Mouse (Mus musculus) limb, embryonic 14.5 days (tissue): Measurements from ENCODE around the gene Scyl3. TPM values are rescaled to one million over a fixed set of nuclear protein-coding genes. Genes with fewer than 3 reads are reported as not detected.

Experiments
- ATAC-seq: fragments of 200-750 bp; cut with Nextera tagmentation; 2 replicates; pipeline ENCODE4 v1.8.0; 2017; ENCODE audit warnings: low read depth, moderate number of reproducible peaks, moderate TSS enrichment; ENCODE audit not compliant: low FRiP score
- DNase-seq: peaks from one replicate; pipeline ENCODE4 v3.0.0-alpha.2; 2015; ENCODE audit warnings: low spot score
- H3K27ac ChIP-seq: fragments of 300-500 bp; sonication (generic); replicated peaks from 2 replicates; pipeline ENCODE4 v1.5.1; 2014; ENCODE audit warnings: low read depth, mild to moderate bottlenecking, low read length, moderate library complexity, mixed read lengths
- H3K27me3 ChIP-seq: fragments of 300-500 bp; sonication (generic); 2 replicates; pipeline ENCODE4 v1.6.1; 2014; ENCODE audit warnings: low read length, mixed read lengths; ENCODE audit not compliant: control insufficient read depth, insufficient read depth
- H3K36me3 ChIP-seq: fragments of 300-500 bp; sonication (generic); 2 replicates; pipeline ENCODE4 v1.6.1; 2014; ENCODE audit warnings: mild to moderate bottlenecking, low read length, moderate library complexity, mixed read lengths; ENCODE audit not compliant: control insufficient read depth, insufficient read depth
- H3K4me1 ChIP-seq: fragments of 300-500 bp; sonication (generic); 2 replicates; pipeline ENCODE4 v1.6.1; 2014; ENCODE audit warnings: antibody characterized with exemption, low read length, mixed read lengths; ENCODE audit not compliant: control insufficient read depth, insufficient read depth
- H3K4me2 ChIP-seq: fragments of 300-500 bp; sonication (generic); replicated peaks from 2 replicates; pipeline ENCODE4 v1.6.1; 2014; ENCODE audit warnings: low read depth, mild to moderate bottlenecking, low read length, moderate library complexity; ENCODE audit not compliant: severe bottlenecking
- H3K4me3 ChIP-seq: fragments of 300-500 bp; sonication (generic); replicated peaks from 2 replicates; pipeline ENCODE4 v1.5.1; 2014; ENCODE audit warnings: low read length
- H3K9ac ChIP-seq: fragments of 300-500 bp; sonication (generic); 2 replicates; pipeline ENCODE4 v1.6.1; 2014; ENCODE audit warnings: mild to moderate bottlenecking, low read depth, low read length, moderate library complexity; ENCODE audit not compliant: severe bottlenecking
- H3K9me3 ChIP-seq: fragments of 300-500 bp; sonication (generic); 2 replicates; pipeline ENCODE4 v1.6.1; 2016; ENCODE audit warnings: low read length; ENCODE audit not compliant: control insufficient read depth
- POLR2A ChIP-seq: fragments of 200-500 bp; IDR thresholded peaks from 2 replicates; pipeline ENCODE4 v1.8.0; 2012; ENCODE audit warnings: inconsistent platforms, mild to moderate bottlenecking, moderate library complexity, borderline replicate concordance; ENCODE audit not compliant: insufficient read depth, insufficient read length; ENCODE audit errors: extremely low read depth
- WGBS: fragments of 180-500 bp; shearing (Covaris S2); extraction: QIAGEN DNeasy Blood & Tissue Kit; methylation state at CpG from one replicate; pipeline ENCODE4 v1.1.7; 2014; 5-methylcytosine and 5-hydroxymethylcytosine counted together
- polyA plus RNA-seq, 2 experiments: library from polyadenylated mRNA; depleted of rRNA in 1 of 2; stranded (reverse) in 1 of 2; unstranded in 1 of 2; fragments of >200 nt; fragmentation: Nextera tagmentation in 1 of 2; extraction: Ambion mirVana in 1 of 2; gene quantifications; 2 replicates each; pipeline versions ENCODE4 v1.2.1 to v1.2.3; 2012 to 2014

Gene Scyl3
- polyA plus RNA-seq, 2 experiments: 15.3 to 22.5 TPM

GRCm38 (mm10) chr1:164001831-164002452, 73.0 kb downstream of the Scyl3 start:
- Histone ChIP-seq H3K9ac (no peak overlapping the region), H3K4me3 (no peak overlapping the region), H3K36me3 (no peaks in the 10 kb centered on the region), H3K4me2 (no peak overlapping the region), H3K27ac (no peak overlapping the region), H3K9me3 (no peaks in the 10 kb centered on the region), H3K27me3 (no peaks in the 10 kb centered on the region), H3K4me1 (no peaks in the 10 kb centered on the region)
- ATAC-seq (no peak), DNase-seq (no peak)
- no peak for TF ChIP-seq POLR2A
- WGBS: 75% methylated on average over 6 of the region's 6 CpGs

DNA sequence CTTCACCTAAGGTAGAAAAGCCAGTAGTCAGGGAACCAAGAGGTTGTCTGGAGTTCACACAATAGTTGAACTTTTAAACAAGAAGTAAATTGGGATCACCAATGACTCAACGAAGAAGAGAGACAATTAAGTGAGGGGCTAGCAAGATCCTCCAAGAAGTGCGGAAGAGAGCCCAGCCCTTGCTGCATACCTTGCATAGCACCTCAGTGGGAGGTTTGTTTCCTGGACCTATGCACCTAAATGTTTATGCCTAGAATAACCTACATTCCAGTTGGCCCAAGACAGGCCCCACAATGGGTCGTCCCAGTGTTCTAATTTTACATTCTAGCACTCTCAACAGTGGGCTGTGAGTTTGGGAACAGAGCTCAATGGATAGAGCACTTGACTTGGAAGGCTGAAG, 75.4 kb downstream of the Scyl3 start:
- Histone ChIP-seq H3K9ac (no peak overlapping the region), H3K27ac (no peak overlapping the region), H3K27me3 (no peaks in the 10 kb centered on the region), H3K9me3 (no peaks in the 10 kb centered on the region), H3K4me3 (no peak overlapping the region), H3K4me2 (no peak overlapping the region), H3K4me1 (no peaks in the 10 kb centered on the region), H3K36me3 (no peaks in the 10 kb centered on the region)
- DNase-seq: no peak
- TF ChIP-seq POLR2A: no peak
- WGBS: 80% methylated on average over 3 of the region's 3 CpGs
- ATAC-seq: no peak

Other genes starting within 250 kb of the Scyl3 start
- gene Mettl11b, start 203.9 kb upstream of the Scyl3 start, polyA plus RNA-seq (2012; rRNA removed): 0.18 and 0.23 TPM in 2 replicates
- gene Mettl11b, start 203.9 kb upstream of the Scyl3 start, polyA plus RNA-seq (2014; fragmentation: Nextera tagmentation; extraction: Ambion mirVana): 0.17 and 0.36 TPM in 2 replicates
- gene Kifap3, start 149.5 kb upstream of the Scyl3 start, polyA plus RNA-seq (2012; rRNA removed): 24.9 and 28.2 TPM in 2 replicates
- 46.3 and 54.1 TPM in 2 replicates for gene Kifap3, start 149.5 kb upstream of the Scyl3 start, polyA plus RNA-seq (2014; fragmentation: Nextera tagmentation; extraction: Ambion mirVana)
- gene BC055324, start 65.7 kb downstream of the Scyl3 start, polyA plus RNA-seq (2012; rRNA removed): 21.1 and 21.2 TPM in 2 replicates
- 18.7 and 19.6 TPM in 2 replicates for gene BC055324, start 65.7 kb downstream of the Scyl3 start, polyA plus RNA-seq (2014; fragmentation: Nextera tagmentation; extraction: Ambion mirVana)
- 2.8 and 4.6 TPM in 2 replicates for gene Mettl18, start 65.8 kb downstream of the Scyl3 start, polyA plus RNA-seq (2012; rRNA removed)
- gene Mettl18, start 65.8 kb downstream of the Scyl3 start, polyA plus RNA-seq (2014; fragmentation: Nextera tagmentation; extraction: Ambion mirVana): 9.5 and 9.6 TPM in 2 replicates
- gene Sele, start 119.1 kb downstream of the Scyl3 start, polyA plus RNA-seq (2012; rRNA removed): 0.12 and 0.14 TPM in 2 replicates
- 0.15 TPM in 1 of 2 replicates, not detected in the other for gene Sele, start 119.1 kb downstream of the Scyl3 start, polyA plus RNA-seq (2014; fragmentation: Nextera tagmentation; extraction: Ambion mirVana)
- gene Sell, start 132.9 kb downstream of the Scyl3 start, polyA plus RNA-seq (2012; rRNA removed): 0.09 and 0.22 TPM in 2 replicates
- 0.21 and 0.62 TPM in 2 replicates for gene Sell, start 132.9 kb downstream of the Scyl3 start, polyA plus RNA-seq (2014; fragmentation: Nextera tagmentation; extraction: Ambion mirVana)
- 0.15 and 0.24 TPM in 2 replicates for gene Selp, start 186.2 kb downstream of the Scyl3 start, polyA plus RNA-seq (2012; rRNA removed)
- 0.14 TPM in 1 of 2 replicates, not detected in the other for gene Selp, start 186.2 kb downstream of the Scyl3 start, polyA plus RNA-seq (2014; fragmentation: Nextera tagmentation; extraction: Ambion mirVana)
- gene F5, start 222.7 kb downstream of the Scyl3 start, polyA plus RNA-seq (2012; rRNA removed): 0.39 and 0.40 TPM in 2 replicates
- 0.29 and 0.34 TPM in 2 replicates for gene F5, start 222.7 kb downstream of the Scyl3 start, polyA plus RNA-seq (2014; fragmentation: Nextera tagmentation; extraction: Ambion mirVana)